Mouse (Mus musculus): ENCODE results near the gene Atp1a2.

Atp1a2 gene

DNA sequence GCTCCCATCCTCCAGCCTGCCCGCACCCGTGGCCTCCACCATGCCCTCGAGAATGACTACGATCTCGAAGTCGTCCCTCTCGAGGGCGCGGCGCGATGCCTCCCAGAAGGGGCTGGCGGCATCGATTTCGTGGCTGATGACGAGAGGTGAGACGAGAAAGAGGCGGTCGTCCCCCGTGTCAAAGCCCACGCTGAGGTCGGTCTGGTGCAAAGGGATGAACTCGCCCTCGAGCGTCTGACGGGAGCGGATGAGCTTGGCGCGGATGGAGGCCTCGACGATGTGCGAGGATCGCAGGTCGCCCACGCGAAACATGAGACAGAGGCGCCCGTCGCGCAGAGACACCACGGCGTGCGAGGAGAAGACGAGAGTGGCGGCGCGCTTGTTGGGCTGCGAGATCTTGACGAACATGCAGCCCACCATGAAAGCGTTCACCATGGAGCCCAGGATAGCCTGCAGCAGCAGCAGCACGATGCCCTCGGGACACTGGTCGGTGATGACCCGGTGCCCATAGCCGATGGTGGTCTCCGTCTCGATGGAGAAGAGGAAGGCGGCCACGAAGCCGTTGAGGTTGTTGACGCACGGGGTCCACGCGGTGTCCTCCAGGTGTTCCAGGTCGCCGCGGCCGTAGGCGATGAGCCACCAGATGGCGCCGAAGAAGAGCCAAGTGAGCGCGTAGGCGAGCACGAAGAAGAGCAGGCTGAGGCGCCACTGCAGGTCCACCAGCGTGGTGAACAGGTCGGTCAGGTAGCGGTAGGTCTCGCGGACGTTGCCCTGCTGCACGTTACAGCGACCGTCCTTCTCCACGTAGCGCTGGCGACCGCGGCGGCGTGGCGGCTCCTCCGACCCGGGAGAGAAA is 28.0 kb upstream of the Atp1a2 start:
- intact Hi-C loops (cut with DNase I): loop anchor here (2.0 kb wide), 2 partner anchors 31 to 39 kb away; no protein-coding TSS in a partner anchor

DNA sequence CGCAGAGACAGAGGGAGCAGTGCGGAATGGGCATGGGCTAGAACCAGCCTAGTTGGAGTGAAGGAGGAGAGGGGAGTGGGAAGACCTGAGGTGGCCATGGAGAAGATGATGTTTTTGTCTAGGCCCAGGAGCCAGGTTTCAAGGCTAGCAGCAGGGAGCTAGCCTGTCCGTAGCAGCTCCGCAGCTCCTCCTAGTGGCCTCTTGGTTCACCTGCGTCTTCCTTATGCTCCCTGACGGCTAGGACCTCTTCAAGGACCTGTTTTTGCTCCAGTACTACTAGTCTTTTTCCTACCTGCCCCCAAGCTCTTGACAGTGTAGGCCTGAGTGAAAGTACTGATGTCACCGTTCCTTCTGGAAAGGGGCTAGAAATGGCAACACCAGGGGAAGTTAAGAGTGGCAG is 26.9 kb upstream of the Atp1a2 start:
- intact Hi-C loops (cut with DNase I): loop anchor here (5.0 kb wide), 1 partner anchor 277 kb away; no protein-coding TSS in a partner anchor

DNA sequence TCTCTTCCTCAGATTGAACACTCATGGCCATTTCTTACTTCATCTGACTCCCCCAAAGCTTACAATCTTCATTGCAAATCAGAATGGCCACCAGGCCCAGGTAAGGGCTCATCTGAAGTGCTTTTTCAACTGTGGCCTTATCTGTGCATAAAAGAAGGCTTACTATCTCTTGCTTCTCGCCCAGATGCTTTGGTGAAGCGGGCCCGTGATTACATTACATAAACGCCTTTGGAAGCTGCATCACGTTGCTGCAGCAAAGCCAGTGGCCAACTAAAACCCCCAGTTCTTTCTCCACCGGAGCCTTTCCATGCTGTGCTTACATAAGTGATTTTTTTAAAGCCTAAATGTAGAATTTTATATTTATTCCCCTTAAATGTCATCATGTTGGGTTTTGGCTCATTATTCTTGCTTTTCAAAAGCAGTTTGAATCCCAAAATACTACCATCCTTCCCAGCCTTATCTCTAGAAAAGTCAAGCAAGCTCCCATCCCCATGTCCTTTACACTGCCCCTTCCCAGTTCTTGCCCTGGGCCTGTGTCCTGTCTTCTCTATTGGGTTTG is 26.0 kb upstream of the Atp1a2 start:
- intact Hi-C loops (cut with DNase I): loop anchor here (5.0 kb wide), 1 partner anchor 277 kb away; no protein-coding TSS in a partner anchor

DNA sequence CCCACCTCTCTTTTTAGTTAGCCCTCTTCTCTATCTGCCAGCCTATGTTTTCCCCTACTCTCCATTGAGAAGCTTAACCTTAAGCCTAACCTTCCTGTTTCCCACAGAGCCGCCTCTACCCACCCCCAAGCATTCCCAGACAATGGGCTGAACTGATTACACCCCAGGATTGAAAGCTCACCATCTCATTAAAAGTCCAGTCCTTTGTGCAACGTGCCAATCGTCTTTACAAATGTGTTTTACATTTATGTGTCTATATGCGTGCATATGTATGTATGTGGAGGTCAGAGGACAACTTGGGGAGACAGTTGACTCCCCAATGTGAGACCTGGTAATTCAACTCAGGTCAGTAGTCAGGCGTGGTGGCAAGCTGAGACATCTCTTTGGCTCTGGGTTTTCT is 25.4 kb upstream of the Atp1a2 start:
- intact Hi-C loops (cut with DNase I): loop anchor here (5.0 kb wide), 1 partner anchor 276 kb away; no protein-coding TSS in a partner anchor

DNA sequence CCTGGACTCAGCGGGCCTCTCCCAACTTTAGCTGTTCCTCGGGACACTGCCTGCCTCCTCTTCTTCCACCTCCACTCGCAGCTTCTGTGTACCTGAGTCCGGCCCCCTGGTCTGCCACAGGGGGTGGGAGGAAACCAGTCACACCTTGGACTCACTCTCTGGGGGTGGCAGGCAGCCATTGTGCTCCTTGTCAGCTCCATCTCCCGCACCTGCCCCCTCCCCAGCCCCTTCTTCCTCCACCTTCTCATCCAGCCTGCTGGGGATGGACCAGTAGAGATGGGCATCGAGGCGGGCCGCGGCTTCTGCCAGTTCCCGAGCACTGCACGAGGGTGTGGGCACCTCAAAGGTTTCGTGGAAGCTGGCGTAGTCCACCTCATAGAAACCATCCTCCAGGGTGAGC is 24.9 kb upstream of the Atp1a2 start:
- intact Hi-C loops (cut with DNase I): loop anchor here (5.0 kb wide), 1 partner anchor 275 kb away; no protein-coding TSS in a partner anchor

DNA sequence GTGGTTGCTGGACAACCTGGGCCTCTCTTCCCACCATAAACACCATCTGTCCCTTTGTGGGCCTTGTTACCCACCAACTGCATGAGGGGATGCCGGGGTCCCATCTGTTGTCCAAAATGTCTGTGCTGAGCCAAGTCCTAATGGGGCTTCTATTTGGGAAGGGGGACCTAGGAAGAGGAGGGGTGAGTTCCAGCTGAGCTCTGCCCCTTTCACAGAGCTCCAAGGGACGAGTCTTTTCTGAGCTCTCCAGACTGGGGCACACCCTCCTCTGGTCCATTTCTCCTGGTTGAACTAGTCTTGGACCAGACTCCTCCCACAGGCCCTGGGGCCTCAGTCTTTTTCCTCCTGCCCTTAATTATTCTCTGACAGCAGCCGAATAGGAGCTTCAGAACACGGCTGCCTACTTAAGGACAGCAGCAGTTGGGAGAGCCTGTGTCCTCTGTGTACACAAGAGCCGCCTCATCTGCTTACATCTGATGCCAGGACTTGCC is 22.1 kb upstream of the Atp1a2 start:
- intact Hi-C loops (cut with DNase I): loop anchor here (5.0 kb wide), 1 partner anchor 273 kb away; no protein-coding TSS in a partner anchor

DNA sequence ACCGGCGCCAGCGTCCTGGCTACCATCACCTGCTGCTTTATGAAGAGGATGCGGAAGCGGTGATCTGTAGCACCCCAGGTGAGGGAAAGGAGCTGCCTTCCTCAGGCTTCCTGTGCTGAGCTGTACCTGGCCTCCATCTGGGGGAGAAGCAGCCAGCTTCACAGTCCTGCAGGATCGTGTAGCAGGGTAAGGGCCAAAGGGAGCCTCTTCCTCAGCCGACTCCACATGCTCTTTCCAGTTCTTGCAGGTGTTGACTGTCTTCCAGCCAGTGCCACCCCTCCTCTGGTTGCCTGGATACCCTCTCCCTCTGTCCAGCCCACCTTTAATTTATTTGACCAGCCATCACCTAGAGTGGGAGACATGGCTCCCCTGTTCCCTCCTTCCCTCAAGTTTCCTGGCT is 21.5 kb upstream of the Atp1a2 start:
- intact Hi-C loops (cut with DNase I): no loop called here

DNA sequence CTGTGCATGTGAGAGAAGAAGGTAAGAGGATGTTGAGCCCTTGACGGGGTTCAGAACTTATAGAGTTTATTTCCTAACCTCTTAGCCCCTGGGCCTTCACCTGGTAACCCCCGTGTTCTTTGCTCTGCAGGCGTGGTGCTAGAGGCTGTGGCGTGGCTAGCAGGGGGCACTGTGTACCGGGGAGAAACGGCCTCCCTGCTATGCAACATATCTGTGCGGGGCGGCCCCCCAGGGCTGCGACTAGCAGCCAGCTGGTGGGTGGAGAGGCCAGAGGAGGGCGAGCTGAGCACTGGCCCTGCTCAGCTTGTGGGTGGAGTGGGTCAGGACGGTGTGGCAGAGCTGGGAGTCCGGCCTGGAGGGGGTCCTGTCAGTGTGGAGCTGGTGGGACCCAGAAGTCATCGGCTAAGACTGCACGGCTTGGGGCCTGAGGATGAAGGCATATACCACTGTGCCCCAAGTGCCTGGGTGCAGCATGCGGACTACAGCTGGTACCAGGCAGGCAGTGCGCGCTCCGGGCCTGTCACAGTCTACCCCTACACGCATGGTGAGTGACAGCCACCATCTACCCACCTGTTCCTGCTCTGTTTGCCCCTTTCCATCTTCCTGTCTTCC is 20.7 kb upstream of the Atp1a2 start:
- intact Hi-C loops (cut with DNase I): no loop called here

DNA sequence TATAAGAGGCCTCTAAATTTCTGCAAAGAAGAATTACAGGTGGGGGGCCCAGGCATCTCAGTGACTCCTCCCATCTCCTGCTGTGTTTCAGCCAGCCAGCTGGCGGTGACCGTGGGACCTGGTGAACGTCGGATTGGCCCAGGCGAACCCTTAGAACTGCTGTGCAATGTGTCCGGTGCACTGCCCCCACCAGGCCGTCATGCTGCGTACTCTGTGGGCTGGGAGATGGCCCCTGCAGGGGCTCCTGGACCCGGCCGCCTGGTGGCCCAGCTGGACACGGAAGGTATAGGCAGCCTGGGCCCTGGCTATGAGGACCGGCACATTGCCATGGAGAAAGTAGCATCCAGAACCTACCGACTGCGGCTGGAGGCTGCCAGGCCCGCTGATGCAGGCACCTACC is 20.1 kb upstream of the Atp1a2 start:
- intact Hi-C loops (cut with DNase I): no loop called here

DNA sequence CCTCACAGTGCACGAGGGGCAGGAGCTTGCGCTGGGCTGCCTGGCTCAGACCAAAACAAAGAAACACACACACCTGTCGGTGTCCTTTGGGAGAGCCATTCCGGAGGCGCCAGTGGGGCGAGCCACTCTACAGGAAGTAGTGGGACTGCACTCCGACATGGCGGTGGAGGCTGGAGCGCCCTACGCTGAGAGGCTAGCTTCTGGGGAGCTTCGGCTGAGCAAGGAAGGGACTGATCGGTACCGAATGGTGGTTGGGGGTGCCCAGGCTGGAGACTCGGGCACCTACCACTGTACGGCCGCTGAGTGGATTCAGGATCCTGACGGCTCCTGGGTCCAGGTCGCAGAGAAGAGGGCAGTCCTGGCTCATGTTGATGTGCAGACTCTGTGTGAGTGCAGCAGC is 19.6 kb upstream of the Atp1a2 start:
- intact Hi-C loops (cut with DNase I): no loop called here

DNA sequence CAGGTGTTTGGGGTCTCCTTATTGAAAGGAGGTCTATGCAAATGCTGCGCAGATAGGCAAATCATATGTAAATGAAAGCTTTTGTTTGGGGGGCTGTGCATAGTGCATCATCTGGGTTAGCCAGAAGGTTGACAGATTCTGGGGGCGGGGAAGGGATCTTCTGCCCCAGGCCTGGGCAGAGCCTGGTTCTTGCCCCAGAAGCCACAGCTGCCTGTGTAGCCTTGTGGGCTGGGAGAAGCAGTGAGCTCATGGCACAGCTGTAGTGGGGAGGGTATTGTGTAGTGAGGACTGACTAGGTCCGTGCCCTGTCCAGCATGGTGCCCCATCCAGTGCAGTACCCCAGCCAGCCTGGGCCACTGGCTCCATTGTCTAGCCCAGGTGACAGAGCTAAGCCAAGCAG is 17.0 kb upstream of the Atp1a2 start:
- intact Hi-C loops (cut with DNase I): loop anchor here (5.0 kb wide), 2 partner anchors 153 to 198 kb away; no protein-coding TSS in a partner anchor

DNA sequence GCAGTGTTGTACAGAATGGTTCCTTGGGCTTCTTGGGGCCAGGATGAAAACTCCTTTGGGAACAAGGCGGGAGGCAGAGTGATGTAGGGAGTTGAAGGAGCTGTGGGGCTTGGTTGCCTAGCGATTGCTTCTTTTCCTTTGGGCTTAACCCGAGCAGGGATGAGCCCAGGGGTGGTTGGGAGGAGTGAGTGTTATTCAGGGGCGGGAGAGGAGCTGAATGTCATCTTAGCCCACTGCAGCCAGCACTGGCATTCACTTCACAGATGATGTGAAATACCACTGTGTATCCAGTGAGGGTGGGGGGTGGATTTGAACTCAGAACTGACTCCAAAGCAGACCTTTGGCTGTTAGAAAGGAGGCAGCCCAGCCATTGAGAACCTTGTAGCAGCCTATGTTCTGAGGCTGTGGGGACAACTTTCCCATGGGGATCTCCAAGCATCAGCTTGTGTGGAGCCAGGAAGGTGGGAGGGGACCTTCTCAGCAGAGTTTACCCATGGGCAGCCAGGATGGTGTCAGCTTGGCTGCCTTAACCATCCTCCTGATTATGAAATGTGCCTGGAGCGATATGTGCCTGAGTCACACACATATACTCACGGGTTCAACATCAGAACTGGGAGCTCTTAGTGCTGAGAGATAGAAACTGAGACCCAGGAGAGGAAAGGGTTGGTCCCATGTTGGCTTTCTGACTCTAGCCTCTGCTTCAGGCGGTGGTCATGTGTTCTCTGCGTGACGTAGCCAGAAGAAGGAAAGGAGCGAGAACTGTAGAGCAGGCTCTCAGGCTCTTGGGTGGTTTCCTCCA is 15.9 kb upstream of the Atp1a2 start:
- intact Hi-C loops (cut with DNase I): loop anchor here (5.0 kb wide), 2 partner anchors 152 to 197 kb away; no protein-coding TSS in a partner anchor

DNA sequence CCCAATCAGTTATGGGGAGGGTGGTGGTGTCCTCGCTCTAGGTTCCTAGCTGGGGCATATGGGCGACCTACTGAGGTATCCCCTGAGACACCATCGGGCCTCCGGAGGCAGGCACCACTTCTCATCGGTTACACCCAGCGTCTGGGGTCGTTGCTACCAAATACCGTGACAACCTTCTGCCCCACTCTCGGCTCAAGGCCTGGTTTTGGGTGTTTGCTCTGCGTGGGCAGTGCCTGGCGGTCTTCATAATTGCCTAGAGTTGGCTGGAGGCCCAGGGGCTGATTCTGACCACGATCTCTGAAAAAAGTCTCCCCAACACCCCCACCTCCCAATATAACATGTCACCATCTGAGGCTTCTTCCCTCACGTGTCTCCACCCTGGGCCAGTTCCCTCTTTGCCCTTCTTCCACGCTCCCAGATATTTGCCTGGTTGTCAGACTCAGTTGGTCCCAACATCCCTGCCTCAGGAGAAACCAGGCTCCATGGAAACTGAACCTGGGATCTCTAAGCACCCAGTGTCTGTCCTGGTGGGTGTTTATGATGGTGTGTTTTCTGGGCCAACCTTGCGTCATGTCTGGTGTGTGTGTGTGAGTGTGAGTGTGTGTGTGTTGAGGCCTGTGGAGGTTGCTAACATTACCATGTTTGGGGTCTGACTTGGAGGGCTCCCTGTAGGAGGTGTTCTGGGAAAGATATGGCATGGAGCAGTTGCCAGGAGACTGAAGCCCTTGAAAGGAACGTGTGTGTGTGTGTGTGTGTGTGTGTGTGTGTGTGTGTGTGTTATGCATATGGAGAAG is 15.1 kb upstream of the Atp1a2 start:
- intact Hi-C loops (cut with DNase I): loop anchor here (5.0 kb wide), 2 partner anchors 151 to 196 kb away; no protein-coding TSS in a partner anchor

DNA sequence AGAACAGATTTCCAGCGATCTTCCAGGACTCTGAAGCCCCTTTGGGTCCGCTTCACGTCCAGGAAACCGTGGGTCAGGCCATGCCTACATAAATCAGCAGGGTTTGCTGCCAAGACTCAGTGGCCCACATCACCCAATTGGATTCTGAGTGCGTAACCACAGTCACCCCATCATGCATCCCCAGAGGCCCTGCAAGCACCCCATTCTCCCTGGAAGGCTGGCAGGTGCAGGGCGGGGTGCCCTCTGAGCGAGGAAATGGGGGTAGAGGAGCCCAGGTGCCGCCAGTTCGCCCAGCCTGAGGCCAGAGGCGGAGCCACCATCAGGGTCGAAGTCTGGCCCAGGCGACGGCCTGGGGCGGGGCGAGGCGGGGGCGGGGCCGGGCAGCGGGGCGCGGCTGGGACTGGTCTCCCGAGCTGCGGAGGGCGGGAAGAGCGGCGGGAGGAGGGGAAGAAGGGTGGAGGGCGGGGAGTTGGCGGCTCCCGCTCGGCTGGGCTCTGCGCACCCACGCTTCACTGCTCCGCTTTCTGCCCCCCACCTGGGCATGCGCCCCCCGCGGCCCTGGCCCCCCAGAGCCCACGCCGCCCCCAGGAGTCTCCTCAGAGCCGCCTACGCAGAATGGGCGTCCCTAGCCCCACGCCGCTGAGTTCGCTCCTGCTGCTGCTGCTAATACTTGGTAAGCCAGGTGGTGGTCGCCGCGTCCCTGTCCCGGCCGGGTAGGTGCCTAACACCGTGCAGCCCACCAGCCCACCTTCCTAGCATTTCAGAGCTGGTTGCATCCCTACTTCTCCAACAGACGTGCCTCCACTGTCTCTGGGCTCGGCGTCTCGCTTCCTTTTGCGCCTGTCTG is 14.3 kb upstream of the Atp1a2 start:
- intact Hi-C loops (cut with DNase I): loop anchor here (5.0 kb wide), 2 partner anchors 150 to 195 kb away; no protein-coding TSS in a partner anchor

DNA sequence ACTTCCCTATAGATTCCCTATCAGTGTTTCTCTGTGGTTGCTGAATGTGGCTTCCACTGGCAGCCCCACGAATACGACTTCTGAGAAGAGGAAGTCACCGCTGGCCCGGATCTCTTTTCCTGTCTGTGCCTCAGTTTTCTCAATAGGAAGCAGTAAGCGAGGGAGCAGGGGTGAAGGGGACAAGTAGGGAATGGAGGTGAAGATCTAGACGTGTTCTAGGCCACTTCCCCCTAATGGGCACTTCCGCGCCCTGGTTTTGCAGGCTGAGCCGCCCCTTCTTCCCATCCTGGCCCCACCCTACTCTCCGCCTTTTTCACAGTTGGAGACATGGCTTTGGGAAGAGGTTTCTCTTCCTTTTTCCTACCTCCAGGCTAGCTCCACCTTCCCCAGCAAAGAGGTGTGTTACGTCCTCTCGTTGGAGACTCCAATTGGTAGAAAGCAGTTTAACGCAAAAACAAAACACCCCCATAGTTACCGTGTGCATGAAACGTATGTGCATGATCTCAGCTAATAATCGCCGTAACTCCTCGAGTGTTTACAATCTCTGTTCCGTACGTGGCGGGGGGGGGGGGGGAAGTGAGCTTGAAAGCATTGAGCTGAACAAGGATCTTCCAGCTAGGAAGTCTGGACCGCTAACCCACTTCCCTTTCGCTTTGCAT is 13.5 kb upstream of the Atp1a2 start:
- intact Hi-C loops (cut with DNase I): loop anchor here (5.0 kb wide), 2 partner anchors 149 to 194 kb away; no protein-coding TSS in a partner anchor

DNA sequence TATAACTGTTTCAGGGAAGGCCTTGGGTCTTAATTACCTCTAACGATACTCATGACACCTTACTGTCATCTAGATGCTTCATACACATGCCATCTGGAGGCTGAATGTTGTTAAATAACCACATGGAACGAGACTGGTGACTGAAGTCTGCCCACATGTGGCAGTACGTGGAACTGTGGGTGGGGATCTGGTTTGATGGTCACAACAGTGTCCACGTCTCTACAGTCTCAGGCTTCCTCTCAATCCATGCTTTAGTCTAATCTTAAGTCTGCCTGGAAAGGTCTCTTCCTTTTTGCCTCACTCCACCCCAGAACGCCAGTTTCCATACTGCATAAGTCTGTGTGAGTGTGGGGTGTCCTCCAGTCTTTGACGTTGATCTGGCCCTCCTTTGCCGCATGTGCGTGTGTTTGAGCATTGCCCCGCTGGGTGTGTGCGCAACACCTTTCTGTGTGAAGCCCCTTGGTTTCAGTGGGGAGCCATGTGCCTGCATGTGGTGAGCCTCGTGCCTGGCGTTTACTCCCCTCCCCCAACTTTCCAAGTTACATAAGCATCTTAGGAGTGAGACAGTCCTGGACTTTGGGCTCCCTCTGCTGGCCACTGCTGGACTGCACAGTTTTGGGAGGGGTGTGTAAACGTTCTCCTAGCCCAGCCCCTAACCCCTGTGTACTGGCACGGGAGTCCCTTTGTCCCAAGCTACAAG is 12.0 kb upstream of the Atp1a2 start:
- intact Hi-C loops (cut with DNase I): loop anchor here (5.0 to 10.0 kb wide), 5 partner anchors 38 to 193 kb away; partner anchors contain the start of gene Dcaf8

DNA sequence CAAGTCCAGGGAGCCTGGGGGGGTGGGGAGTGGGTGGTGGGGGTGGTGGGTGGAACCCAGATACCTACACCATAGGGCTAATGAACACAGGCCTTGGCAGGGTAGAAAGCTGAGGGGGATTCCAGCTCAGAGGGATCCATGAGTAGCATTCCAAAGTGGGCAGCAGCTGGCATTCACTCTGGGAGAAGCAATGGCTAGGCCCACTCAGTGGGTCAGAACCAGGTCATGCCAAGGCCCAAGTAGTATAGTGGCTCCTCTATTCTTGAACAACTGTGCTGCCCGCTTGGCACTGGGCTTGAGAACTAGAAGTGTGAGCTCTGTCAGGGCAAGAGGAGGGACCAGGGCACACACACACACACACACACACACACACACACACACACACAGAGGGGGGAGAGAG is 10.5 kb upstream of the Atp1a2 start:
- intact Hi-C loops (cut with DNase I): loop anchor here (5.0 to 10.0 kb wide), 3 partner anchors 36 to 161 kb away; partner anchors contain the start of gene Dcaf8
